Comparison of ENCODE assay signal across 9 mouse cellular contexts in genomic region chr5:122396791-122397190, GRCm38 (mm10). TPM values are rescaled to one million over a fixed set of nuclear protein-coding genes. Genes with fewer than 3 reads are reported as not detected.
A peak's percentile ranks its signal among the peaks of the same experiment; 100 is the strongest.
DNase-seq lines count a peak whose midpoint lies in the region; ATAC-seq lines count a peak whose summit lies in the region.
"Had no signal": no experiment of that assay in that cellular context is flagged by ENCODE, and none has a peak within 500 bp of the region (broad histone marks: within the 10 kb centered on the region; RNA-seq: fewer than 3 reads in every experiment).

No protein-coding gene starts in this region.

- peak overlapping the region; percentile 78 for H3K27ac ChIP-seq in heart, embryonic 16.5 days (ENCODE audit: low read length)
- peak overlapping the region; percentile 6; the same call in 1 of the 2 replicates for H3K27ac ChIP-seq in liver, embryonic 16.5 days (ENCODE audit: low read length)
- H3K27ac ChIP-seq: liver, embryonic 14.5 days had no signal

- peak overlapping the region; percentile 19; the same call in 1 of the 2 replicates for H3K4me3 ChIP-seq in heart, embryonic 16.5 days (ENCODE audit: low read length)
- no peak overlapping the region for H3K4me3 ChIP-seq in liver, embryonic 16.5 days (ENCODE audit: low read depth, low read length)

- H3K9me3 ChIP-seq in heart, embryonic 16.5 days (replicated peaks; ENCODE audit: control insufficient read depth, low read length) = no peaks in the 10 kb centered on the region
- H3K9me3 ChIP-seq in liver, embryonic 16.5 days (replicated peaks; ENCODE audit: control insufficient read depth, low read length) = no peaks in the 10 kb centered on the region

- H3K27me3 ChIP-seq in heart, embryonic 16.5 days (ENCODE audit: control insufficient read depth, insufficient read depth, low read length) = no peaks in the 10 kb centered on the region
- H3K27me3 ChIP-seq in liver, embryonic 16.5 days (ENCODE audit: control insufficient read depth, insufficient read depth, low read depth, low read length) = no peaks in the 10 kb centered on the region

- WGBS in heart, embryonic 16.5 days = 60% methylated on average over 10 of the region's 10 CpGs
- whole genome bisulfite sequencing in liver, embryonic 16.5 days (ENCODE audit: insufficient replicate concordance) = 44% methylated on average over 10 of the region's 10 CpGs

- peaks cover 37% of the 10 kb centered on the region for H3K4me1 ChIP-seq in heart, embryonic 16.5 days (ENCODE audit: control insufficient read depth, insufficient read depth, low read length)
- H3K4me1 ChIP-seq in liver, embryonic 16.5 days (ENCODE audit: control insufficient read depth, low read depth, low read length) = peaks cover 11% of the 10 kb centered on the region

- peak overlapping the region; percentile 26; the same call in 1 of the 2 replicates for H3K4me2 ChIP-seq in heart, embryonic 16.5 days (ENCODE audit: low read depth, low read length)
- no peak overlapping the region for H3K4me2 ChIP-seq in liver, embryonic 16.5 days (ENCODE audit: low read depth, low read length)

- H3K36me3 ChIP-seq in heart, embryonic 16.5 days (ENCODE audit: control insufficient read depth, insufficient read depth) = peaks cover 8% of the 10 kb centered on the region
- peaks cover 9% of the 10 kb centered on the region for H3K36me3 ChIP-seq in liver, embryonic 16.5 days (ENCODE audit: control insufficient read depth, insufficient read depth)

- DNase-seq in embryo, embryonic 11 days = peak; percentile 20
- no peak for DNase-seq in embryo, embryonic 10.5 days (ENCODE audit: low spot score)
- peak; percentile 87 for DNase-seq in R1 (ENCODE audit: low read depth, low spot score)
- DNase-seq in frontal cortex, postnatal 10 days (ENCODE audit: low spot score in 2 of 2) = no peak
- no peak for DNase-seq in cerebellum, postnatal 10 days
- DNase-seq in ovary, postnatal 36 days (ENCODE audit: low spot score) = no peak

- H3K9ac ChIP-seq in heart, embryonic 16.5 days (ENCODE audit: low read length) = no peak overlapping the region
- no peak overlapping the region for H3K9ac ChIP-seq in liver, embryonic 16.5 days (ENCODE audit: low read depth, low read length)
- H3K9ac ChIP-seq: liver, embryonic 14.5 days had no signal

- peak; percentile 16; the same call in 1 of the 2 replicates for ATAC-seq in heart, embryonic 16.5 days (replicated peaks; ENCODE audit: extremely low read depth, insufficient read depth, low FRiP score)
- ATAC-seq in liver, embryonic 16.5 days (ENCODE audit: low read depth) = peak; percentile 27

RNA-seq across cellular contexts. Expression of gene Arpc3, which starts 5.1 kb away (rescaled TPM):
- 97.0 and 118 TPM in 2 replicates for polyA plus RNA-seq in heart, embryonic 16.5 days (2015; fragmentation: Nextera tagmentation; extraction: Ambion mirVana)
- polyA plus RNA-seq in liver, embryonic 16.5 days (2015; fragmentation: Nextera tagmentation; extraction: Ambion mirVana) = 85.4 and 105 TPM in 2 replicates

RNA-seq across cellular contexts. Expression of gene Fam216a, which starts 24.6 kb away (rescaled TPM):
- 50.7 and 51.7 TPM in 2 replicates for polyA plus RNA-seq in heart, embryonic 16.5 days (2015; fragmentation: Nextera tagmentation; extraction: Ambion mirVana)
- 13.7 and 14.1 TPM in 2 replicates for polyA plus RNA-seq in liver, embryonic 16.5 days (2015; fragmentation: Nextera tagmentation; extraction: Ambion mirVana)

RNA-seq across cellular contexts. Expression of gene Anapc7, which starts 24.7 kb away (rescaled TPM):
- 39.4 and 40.2 TPM in 2 replicates for polyA plus RNA-seq in heart, embryonic 16.5 days (2015; fragmentation: Nextera tagmentation; extraction: Ambion mirVana)
- 14.7 and 14.9 TPM in 2 replicates for polyA plus RNA-seq in liver, embryonic 16.5 days (2015; fragmentation: Nextera tagmentation; extraction: Ambion mirVana)

RNA-seq across cellular contexts. Expression of gene Gpn3, which starts 25.1 kb away (rescaled TPM):
- 51.3 and 68.6 TPM in 2 replicates for polyA plus RNA-seq in heart, embryonic 16.5 days (2015; fragmentation: Nextera tagmentation; extraction: Ambion mirVana)
- 46.8 and 52.8 TPM in 2 replicates for polyA plus RNA-seq in liver, embryonic 16.5 days (2015; fragmentation: Nextera tagmentation; extraction: Ambion mirVana)

RNA-seq across cellular contexts. Expression of gene Vps29, which starts 42.6 kb away (rescaled TPM):
- 198 and 200 TPM in 2 replicates for polyA plus RNA-seq in heart, embryonic 16.5 days (2015; fragmentation: Nextera tagmentation; extraction: Ambion mirVana)
- 95.1 and 104 TPM in 2 replicates for polyA plus RNA-seq in liver, embryonic 16.5 days (2015; fragmentation: Nextera tagmentation; extraction: Ambion mirVana)

Comparison
In these comparisons a context has a peak if more than half of its experiments do, and no peak if none do; other contexts are left out.
1. DNase-seq: peak in embryo, embryonic 11 days (single experiment) and R1 (single experiment); none in embryo, embryonic 10.5 days (single experiment), frontal cortex, postnatal 10 days (0 of 2), cerebellum, postnatal 10 days (0 of 2) and ovary, postnatal 36 days (single experiment).